Mouse (Mus musculus) MEL (cell line): ENCODE measurements around the gene Morf4l2. TPM values are rescaled to one million over a fixed set of nuclear protein-coding genes. Genes with fewer than 3 reads are reported as not detected.
"Not testable (repeated sequence)": the region's sequence is repeated elsewhere in the genome, so short reads cannot be mapped to it uniquely, and the experiment has no call there.

Source experiments
- DNase-seq: peaks from one replicate; pipeline ENCODE4 v3.0.0; 2011; ENCODE audit warnings: low read depth, low spot score
- H3K27ac ChIP-seq: 2 replicates; pipeline ENCODE4 v1.5.1; 2012; ENCODE audit warnings: low read depth, mild to moderate bottlenecking, control low read depth, low read length, moderate library complexity; ENCODE audit not compliant: control insufficient read depth
- H3K27me3 ChIP-seq, 2 experiments: fragments of 150-350 bp in 1 of 2; sonication (generic) in 1 of 2; 2 replicates each; pipeline ENCODE4 v1.6.1; 2012; ENCODE audit warnings: low read length in 2 of 2, mild to moderate bottlenecking in 2 of 2, improper control_type of control experiment in 1 of 2, moderate library complexity in 1 of 2; ENCODE audit not compliant: insufficient read depth in 2 of 2, control insufficient read depth in 1 of 2
- H3K36me3 ChIP-seq, 2 experiments: 2 replicates each; pipeline ENCODE4 v1.6.1; 2012 to 2014; ENCODE audit warnings: low read length in 2 of 2, improper control_type of control experiment in 1 of 2, inconsistent platforms in 1 of 2, mild to moderate bottlenecking in 1 of 2; ENCODE audit not compliant: insufficient read depth in 2 of 2, control insufficient read depth in 1 of 2
- H3K4me1 ChIP-seq, 2 experiments: fragments of 150-350 bp in 1 of 2; sonication (generic) in 1 of 2; 2 replicates each; pipeline ENCODE4 v1.6.1; 2012; ENCODE audit warnings: low read length in 2 of 2, improper control_type of control experiment in 1 of 2, mild to moderate bottlenecking in 1 of 2; ENCODE audit not compliant: insufficient read depth in 2 of 2, control insufficient read depth in 1 of 2
- H3K4me3 ChIP-seq, 2 experiments: fragments of 150-350 bp in 1 of 2; sonication (generic) in 1 of 2; 2 replicates each; pipeline ENCODE4 v1.5.1; 2012; ENCODE audit warnings: low read depth in 2 of 2, low read length in 2 of 2, mild to moderate bottlenecking in 2 of 2, moderate library complexity in 2 of 2, control low read depth in 1 of 2, improper control_type of control experiment in 1 of 2; ENCODE audit not compliant: control insufficient read depth in 1 of 2, insufficient read depth in 1 of 2
- H3K79me2 ChIP-seq: 2 replicates; pipeline ENCODE4 v1.6.1; 2012; ENCODE audit warnings: mild to moderate bottlenecking, low read length, moderate library complexity; ENCODE audit not compliant: control insufficient read depth, poor library complexity, insufficient read depth
- H3K9ac ChIP-seq: 2 replicates; pipeline ENCODE4 v1.6.1; 2012; ENCODE audit warnings: low read depth, mild to moderate bottlenecking, control low read depth, low read length, moderate library complexity; ENCODE audit not compliant: control insufficient read depth, poor library complexity, severe bottlenecking
- H3K9me3 ChIP-seq: fragments of 150-350 bp; sonication (generic); replicated peaks from 2 replicates; pipeline ENCODE4 v1.6.1; 2012; ENCODE audit warnings: mild to moderate bottlenecking, low read length, improper control_type of control experiment, moderate library complexity; ENCODE audit not compliant: insufficient read depth
- CHD2 ChIP-seq: IDR thresholded peaks from 2 replicates; pipeline ENCODE4 v1.6.1; 2011; ENCODE audit warnings: low read length, improper control_type of control experiment
- ELF1 ChIP-seq: IDR thresholded peaks from 2 replicates; pipeline ENCODE4 v1.6.1; 2014; ENCODE audit warnings: low read depth, mild to moderate bottlenecking, inconsistent platforms, low read length, improper control_type of control experiment, moderate library complexity
- EP300 ChIP-seq, 2 experiments: IDR thresholded peaks; 2 replicates each; pipeline ENCODE4 v1.6.1; 2011; ENCODE audit warnings: improper control_type of control experiment in 2 of 2, low read length in 2 of 2, low read depth in 1 of 2, mild to moderate bottlenecking in 1 of 2
- GABPA ChIP-seq: IDR thresholded peaks from 2 replicates; pipeline ENCODE4 v1.6.1; 2012; ENCODE audit warnings: low read depth, mild to moderate bottlenecking, inconsistent platforms, low read length, improper control_type of control experiment, moderate library complexity
- MAX ChIP-seq: IDR thresholded peaks from 2 replicates; pipeline ENCODE4 v1.6.1; 2011; ENCODE audit warnings: low read length, improper control_type of control experiment
- MAZ ChIP-seq: IDR thresholded peaks from 2 replicates; pipeline ENCODE4 v1.6.1; 2012; ENCODE audit warnings: low read depth, mild to moderate bottlenecking, inconsistent platforms, low read length, improper control_type of control experiment
- MYB ChIP-seq: IDR thresholded peaks from 2 replicates; pipeline ENCODE4 v1.6.1; 2011; ENCODE audit warnings: mild to moderate bottlenecking, low read depth, low read length, improper control_type of control experiment
- NELFE ChIP-seq: IDR thresholded peaks from 2 replicates; pipeline ENCODE4 v1.6.1; 2011; ENCODE audit warnings: low read depth, low read length, improper control_type of control experiment
- NRF1 ChIP-seq: IDR thresholded peaks from 2 replicates; pipeline ENCODE4 v1.6.1; 2014; ENCODE audit warnings: low read depth, mild to moderate bottlenecking, inconsistent platforms, low read length, improper control_type of control experiment, moderate library complexity; ENCODE audit not compliant: poor library complexity, insufficient read depth, severe bottlenecking
- POLR2A ChIP-seq, 2 experiments: IDR thresholded peaks; 2 replicates each; pipeline ENCODE4 v1.6.1; 2011 to 2012; ENCODE audit warnings: low read length in 2 of 2, mild to moderate bottlenecking in 2 of 2, control low read depth in 1 of 2, improper control_type of control experiment in 1 of 2, low read depth in 1 of 2, moderate library complexity in 1 of 2; ENCODE audit not compliant: control insufficient read depth in 1 of 2, insufficient read depth in 1 of 2, poor library complexity in 1 of 2
- POLR2AphosphoS2 ChIP-seq: IDR thresholded peaks from 2 replicates; pipeline ENCODE4 v1.6.1; 2011; ENCODE audit warnings: low read length, improper control_type of control experiment
- SMC3 ChIP-seq: IDR thresholded peaks from 2 replicates; pipeline ENCODE4 v1.6.1; 2011; ENCODE audit warnings: low read depth, low read length, improper control_type of control experiment
- USF1 ChIP-seq: IDR thresholded peaks from 2 replicates; pipeline ENCODE4 v1.6.1; 2014; ENCODE audit warnings: low read depth, mild to moderate bottlenecking, inconsistent platforms, low read length, improper control_type of control experiment, moderate library complexity
- USF2 ChIP-seq, 2 experiments: IDR thresholded peaks; 2 replicates each; pipeline ENCODE4 v1.6.1; 2011 to 2012; ENCODE audit warnings: improper control_type of control experiment in 2 of 2, low read length in 2 of 2, borderline replicate concordance in 1 of 2, inconsistent platforms in 1 of 2, low read depth in 1 of 2, mild to moderate bottlenecking in 1 of 2; ENCODE audit not compliant: insufficient read depth in 1 of 2
- polyA plus RNA-seq, 2 experiments: library from polyadenylated mRNA; stranded (reverse) in 1 of 2; unstranded in 1 of 2; fragments of >175 nt in 1 of 2; fragments of >200 nt in 1 of 2; gene quantifications; 2 replicates each; pipeline versions ENCODE4 v1.2.1 to v1.2.4; 2012; ENCODE audit warnings: low replicate concordance in 2 of 2, low read depth in 1 of 2; ENCODE audit not compliant: insufficient read length in 2 of 2, insufficient read depth in 1 of 2, missing spikeins in 1 of 2
- total RNA-seq: library from RNA; depleted of rRNA; stranded (reverse); fragments of 300-350 nt; gene quantifications from 2 replicates; pipeline ENCODE4 v1.2.3, GENCODE M21; 2012

Morf4l2 gene
- total and polyA plus RNA-seq, 3 experiments, result 617 to 921 TPM; not detected in 1

GRCm38 (mm10) chrX:136740791-136741650, 2.5 kb downstream of the Morf4l2 start (continued):
- TF ChIP-seq EP300 (IDR thresholded peaks at IDR 0.05; ENCODE audit: low read depth in 1 of 2, low read length in 2 of 2), result peak in 1 of 2 experiments; percentile 43; a peak in 2 of 4 replicates
- TF ChIP-seq CHD2, result peak; percentile 52
- 0 out of 2 replicates have a peak, but pooled peaks have one; percentile 0 for TF ChIP-seq MAX
- peak; percentile 95 for TF ChIP-seq POLR2A (IDR thresholded peaks at IDR 0.05; ENCODE audit: control insufficient read depth in 1 of 2, insufficient read depth in 1 of 2, low read depth in 1 of 2, low read length in 2 of 2, poor library complexity in 1 of 2)
- TF ChIP-seq USF2 (IDR thresholded peaks at IDR 0.05; ENCODE audit: borderline replicate concordance in 1 of 2, insufficient read depth in 1 of 2, low read depth in 1 of 2, low read length in 2 of 2), result peak in 1 of 2 experiments; percentile 69; a peak in 2 of 4 replicates
- 0 out of 2 replicates have a peak, but pooled peaks have one; percentile 10 for TF ChIP-seq NRF1
- peak; percentile 94 for TF ChIP-seq USF1
- TF ChIP-seq NELFE, result peak; percentile 96
- TF ChIP-seq GABPA, result no peak
- TF ChIP-seq ELF1, result no peak
- TF ChIP-seq MYB, result peak; percentile 32; the same call in 1 of the 2 replicates

DNA sequence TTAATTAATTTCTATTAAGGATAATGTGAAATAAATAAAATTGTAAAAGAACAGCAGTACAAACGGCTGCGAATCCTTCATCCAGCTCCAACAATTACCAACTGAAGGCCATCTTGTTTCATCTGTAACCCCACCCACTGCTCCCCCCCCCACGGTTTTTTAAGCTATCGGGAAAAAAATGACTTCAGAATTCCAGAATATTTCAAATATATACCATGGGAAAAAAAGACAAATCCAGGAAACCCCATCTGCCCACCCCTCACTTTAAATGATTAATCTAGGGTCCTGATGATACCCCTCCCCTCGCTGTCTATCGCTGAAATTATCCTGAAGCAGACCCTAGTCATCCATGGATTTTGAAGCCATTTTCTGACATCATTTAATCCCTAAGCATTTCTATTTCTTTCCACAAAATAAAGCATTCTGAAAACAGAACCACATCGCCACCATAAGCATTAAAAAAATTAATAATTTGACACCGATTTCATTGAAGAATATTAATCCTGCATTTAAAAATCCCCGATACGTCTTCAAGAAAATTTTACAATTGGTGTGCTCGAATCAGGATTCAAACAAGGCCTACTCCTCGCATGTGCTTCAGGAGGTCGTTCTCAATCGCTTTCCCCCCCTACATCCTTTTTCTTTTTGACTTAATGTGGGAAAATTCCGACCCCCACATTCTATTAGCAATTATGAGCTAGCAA, 3.3 kb downstream of the Morf4l2 start:
- peaks cover 33% of the 10 kb centered on the region for H3K79me2 ChIP-seq
- H3K9ac ChIP-seq, result peak overlapping the region; percentile 88
- H3K4me1 ChIP-seq, result peaks cover 3 to 11% of the 10 kb centered on the region in 2 experiments; a peak in 3 of 4 replicates
- peak overlapping the region; percentile 95 for H3K27ac ChIP-seq
- H3K4me3 ChIP-seq, result peak overlapping the region; percentile 92 to 97
- no peaks in the 10 kb centered on the region for H3K9me3 ChIP-seq
- H3K27me3 ChIP-seq, result no peaks in the 10 kb centered on the region
- TF ChIP-seq MAZ (0 out of 2 replicates have a peak, but pooled peaks have one; percentile 50), ELF1 (no peak), MAX (0 out of 2 replicates have a peak, but pooled peaks have one; percentile 8)
- H3K36me3 ChIP-seq, result peaks cover 38 to 42% of the 10 kb centered on the region in 2 experiments
- DNase-seq, result peak; percentile 60

DNA sequence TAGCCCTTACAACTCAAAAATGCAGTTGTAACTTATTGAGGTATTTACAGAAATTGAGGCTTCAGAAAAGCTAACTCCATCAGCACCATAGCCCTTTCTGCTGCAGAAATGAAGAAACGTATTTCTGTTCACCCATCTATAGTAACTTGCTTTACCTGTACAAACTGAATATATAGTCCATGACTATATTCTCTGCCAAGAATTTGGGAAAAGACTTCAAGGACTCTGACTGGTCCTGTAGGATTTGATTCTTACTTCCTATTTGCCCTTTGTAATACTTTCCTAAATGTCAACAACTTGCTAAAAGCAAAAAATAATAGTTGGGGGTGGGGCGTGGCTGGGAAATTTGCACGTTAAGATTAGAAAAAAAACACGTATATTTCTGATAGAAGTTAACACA, 11.5 kb downstream of the Morf4l2 start:
- Histone ChIP-seq H3K4me1 (no peaks in the 10 kb centered on the region; a peak in 1 of 4 replicates), H3K27ac (no peak overlapping the region), H3K4me3 (no peak overlapping the region), H3K9ac (no peak overlapping the region), H3K9me3 (no peaks in the 10 kb centered on the region), H3K79me2 (peaks cover 4% of the 10 kb centered on the region; the same call in 1 of the 2 replicates), H3K27me3 (no peaks in the 10 kb centered on the region), H3K36me3 (peaks cover 20 to 31% of the 10 kb centered on the region in 2 experiments)
- TF ChIP-seq MYB (no peak), SMC3 (peak; percentile 12; the same call in 1 of the 2 replicates), POLR2AphosphoS2 (peak; percentile 91)
- peak; percentile 21 for DNase-seq

GRCm38 (mm10) chrX:136714742-136715474, 28.6 kb downstream of the Morf4l2 start:
- not testable (repeated sequence) for H3K4me3 ChIP-seq, H3K79me2 ChIP-seq, H3K9me3 ChIP-seq, H3K27me3 ChIP-seq, DNase-seq, H3K36me3 ChIP-seq, H3K27ac ChIP-seq, H3K4me1 ChIP-seq, H3K9ac ChIP-seq
